Mouse (Mus musculus) small intestine, adult 2 months (tissue): ENCODE measurements around the gene Tmem121.

ENCODE experiments used
- CTCF ChIP-seq: fragments of 200-500 bp; IDR thresholded peaks from 2 replicates; pipeline ENCODE4 v1.5.1; 2012; ENCODE audit warnings: low read depth, mild to moderate bottlenecking, control low read depth, inconsistent platforms, low read length, moderate library complexity, mixed read lengths; ENCODE audit not compliant: insufficient replicate concordance, insufficient read length; ENCODE audit errors: extremely low read depth
- POLR2A ChIP-seq: fragments of 200-500 bp; IDR thresholded peaks from 2 replicates; pipeline ENCODE4 v1.6.1; 2012; ENCODE audit warnings: low read depth, mild to moderate bottlenecking, control low read depth, inconsistent platforms, low read length, moderate library complexity

GRCm38 (mm10) chr12:113168031-113168536 is 17.6 kb upstream of the Tmem121 start:
- TF ChIP-seq POLR2A = no peak
- no peak for TF ChIP-seq CTCF
